Mouse (Mus musculus): ENCODE data around the gene Axin2.

DNA sequence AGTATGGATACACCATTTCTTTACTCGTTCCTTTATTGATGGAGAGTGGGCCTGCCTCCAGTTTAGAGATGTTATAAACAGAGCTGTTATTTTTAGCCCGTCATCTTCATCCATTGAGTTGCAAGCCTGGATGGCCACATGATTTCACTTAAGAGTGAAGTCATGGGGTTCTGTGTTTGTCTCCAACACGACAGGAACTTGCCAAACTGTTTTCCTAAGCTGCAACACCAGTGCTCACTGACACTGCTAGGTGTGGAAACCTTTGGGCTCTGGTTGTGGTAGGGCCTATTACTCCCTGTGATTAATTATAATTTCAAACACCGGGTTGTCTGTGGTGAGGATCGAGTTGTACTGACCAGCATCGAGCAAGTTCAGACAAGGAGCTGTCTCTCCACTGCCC is 45.6 kb downstream of the Axin2 start:
- TF ChIP-seq POLR2A (IDR thresholded peaks at IDR 0.05; ENCODE audit: borderline replicate concordance, insufficient read depth, low read length) (no peak), CTCF (IDR thresholded peaks at IDR 0.05; ENCODE audit: borderline replicate concordance, insufficient read depth, low read depth, low read length) (no peak)

All from cerebellum, adult 2 months (tissue).